In the genomic region with DNA sequence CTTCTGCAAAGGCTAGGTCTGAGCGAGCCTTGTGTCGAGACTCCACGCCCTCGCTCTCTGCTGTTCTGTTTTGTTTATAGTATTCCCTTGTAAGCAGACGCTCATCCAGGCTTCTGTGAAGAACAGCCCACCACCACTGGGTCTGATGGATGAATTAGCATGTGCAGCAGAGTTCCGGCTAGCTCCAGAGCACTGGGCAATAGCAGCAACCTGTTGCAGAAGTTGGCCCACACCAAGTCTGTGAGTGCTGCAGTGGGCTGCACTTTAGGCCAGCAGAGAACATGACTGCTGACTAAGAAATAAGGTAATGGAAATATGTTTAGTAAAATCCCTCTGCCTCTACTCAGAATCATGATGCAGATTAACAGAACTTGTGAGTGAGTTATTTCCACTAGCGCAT, we compare ENCODE assay signal across 21 mouse cellular contexts. TPM values are rescaled to one million over a fixed set of nuclear protein-coding genes. Genes with fewer than 3 reads are reported as not detected.
DNase-seq lines count a peak whose midpoint lies in the region; ATAC-seq lines count a peak whose summit lies in the region.
"Had no signal": no experiment of that assay in that cellular context is flagged by ENCODE, and none has a peak within 500 bp of the region (broad histone marks: within the 10 kb centered on the region; RNA-seq: fewer than 3 reads in every experiment).

No protein-coding gene starts in this region.

- H3K27ac ChIP-seq in neural tube, embryonic 11.5 days (ENCODE audit: low read depth, low read length) = no peak overlapping the region
- no peak overlapping the region for H3K27ac ChIP-seq in neural tube, embryonic 15.5 days (replicated peaks)
- peak overlapping the region; percentile 81 for H3K27ac ChIP-seq in hindbrain, embryonic 10.5 days
- H3K27ac ChIP-seq in midbrain, embryonic 11.5 days (ENCODE audit: low read depth, low read length) = peak overlapping the region; percentile 80
- H3K27ac ChIP-seq: heart, embryonic 13.5 days; left cerebral cortex, adult 2 months had no signal

- no peaks in the 10 kb centered on the region for H3K36me3 ChIP-seq in neural tube, embryonic 11.5 days (ENCODE audit: control insufficient read depth, insufficient read depth, low read length)
- H3K36me3 ChIP-seq in neural tube, embryonic 15.5 days = no peaks in the 10 kb centered on the region
- H3K36me3 ChIP-seq in hindbrain, embryonic 10.5 days = no peaks in the 10 kb centered on the region
- H3K36me3 ChIP-seq in midbrain, embryonic 11.5 days (ENCODE audit: control insufficient read depth, insufficient read depth, low read length) = no peaks in the 10 kb centered on the region
- H3K36me3 ChIP-seq: heart, embryonic 13.5 days had no signal

- H3K27me3 ChIP-seq in neural tube, embryonic 11.5 days (ENCODE audit: control insufficient read depth, insufficient read depth, low read length) = no peaks in the 10 kb centered on the region
- no peaks in the 10 kb centered on the region for H3K27me3 ChIP-seq in neural tube, embryonic 15.5 days (replicated peaks)
- no peaks in the 10 kb centered on the region for H3K27me3 ChIP-seq in hindbrain, embryonic 10.5 days (ENCODE audit: insufficient read depth, poor library complexity, severe bottlenecking)
- no peaks in the 10 kb centered on the region for H3K27me3 ChIP-seq in midbrain, embryonic 11.5 days (ENCODE audit: control insufficient read depth, insufficient read depth, low read length)
- H3K27me3 ChIP-seq: heart, embryonic 13.5 days had no signal

- H3K4me3 ChIP-seq in neural tube, embryonic 11.5 days (ENCODE audit: low read depth, low read length) = no peak overlapping the region
- H3K4me3 ChIP-seq in neural tube, embryonic 15.5 days (replicated peaks) = no peak overlapping the region
- H3K4me3 ChIP-seq in hindbrain, embryonic 10.5 days = no peak overlapping the region
- no peak overlapping the region for H3K4me3 ChIP-seq in midbrain, embryonic 11.5 days (ENCODE audit: low read depth, low read length)
- H3K4me3 ChIP-seq: heart, embryonic 13.5 days; left cerebral cortex, adult 2 months had no signal

- DNase-seq in neural tube, embryonic 11.5 days (ENCODE audit: low spot score) = no peak
- DNase-seq in hindbrain, embryonic 10.5 days (ENCODE audit: low spot score) = no peak
- DNase-seq in midbrain, embryonic 11.5 days (ENCODE audit: low spot score, missing footprints) = peak; percentile 90
- no peak for DNase-seq in gastrocnemius, adult 8-10 months (ENCODE audit: low spot score in 2 of 2)
- no peak for DNase-seq in right cerebral cortex, adult 2 months (ENCODE audit: low spot score in 2 of 2)
- no peak for DNase-seq in kidney, adult 8-10 months
- DNase-seq: cerebellum, adult 18-20 months; heart, postnatal 4 days; kidney, adult 18-20 months; kidney, postnatal 4 days; lung, postnatal 36 days; thymus, postnatal 4 days had no signal

- WGBS in neural tube, embryonic 11.5 days = 65% methylated on average over 7 of the region's 7 CpGs
- 51% methylated on average over 7 of the region's 7 CpGs for WGBS in neural tube, embryonic 15.5 days
- WGBS in hindbrain, embryonic 10.5 days = 63% methylated on average over 7 of the region's 7 CpGs
- 58% methylated on average over 7 of the region's 7 CpGs for WGBS in midbrain, embryonic 11.5 days

- H3K4me2 ChIP-seq in neural tube, embryonic 11.5 days (ENCODE audit: low read depth) = no peak overlapping the region
- H3K4me2 ChIP-seq in neural tube, embryonic 15.5 days = no peak overlapping the region
- no peak overlapping the region for H3K4me2 ChIP-seq in midbrain, embryonic 11.5 days
- H3K4me2 ChIP-seq: heart, embryonic 13.5 days had no signal

- H3K9ac ChIP-seq in neural tube, embryonic 11.5 days (ENCODE audit: low read length) = no peak overlapping the region
- H3K9ac ChIP-seq in neural tube, embryonic 15.5 days (replicated peaks) = no peak overlapping the region
- H3K9ac ChIP-seq in midbrain, embryonic 11.5 days (ENCODE audit: low read length) = no peak overlapping the region; the same call in 1 of the 2 replicates
- H3K9ac ChIP-seq: heart, embryonic 13.5 days had no signal

- H3K9me3 ChIP-seq in neural tube, embryonic 11.5 days (ENCODE audit: control insufficient read depth, low read length) = no peaks in the 10 kb centered on the region
- no peaks in the 10 kb centered on the region for H3K9me3 ChIP-seq in neural tube, embryonic 15.5 days (replicated peaks)
- H3K9me3 ChIP-seq in hindbrain, embryonic 10.5 days = no peaks in the 10 kb centered on the region
- H3K9me3 ChIP-seq in midbrain, embryonic 11.5 days (ENCODE audit: control insufficient read depth, low read length) = no peaks in the 10 kb centered on the region

- no peaks in the 10 kb centered on the region for H3K4me1 ChIP-seq in neural tube, embryonic 11.5 days (ENCODE audit: control insufficient read depth, insufficient read depth, low read length)
- H3K4me1 ChIP-seq in neural tube, embryonic 15.5 days = peaks cover 21% of the 10 kb centered on the region; the same call in 1 of the 2 replicates
- H3K4me1 ChIP-seq in hindbrain, embryonic 10.5 days (replicated peaks) = peaks cover 28% of the 10 kb centered on the region
- H3K4me1 ChIP-seq in midbrain, embryonic 11.5 days (ENCODE audit: control insufficient read depth, insufficient read depth, low read length) = peaks cover 21% of the 10 kb centered on the region
- H3K4me1 ChIP-seq: heart, embryonic 13.5 days had no signal

- ATAC-seq in neural tube, embryonic 11.5 days (ENCODE audit: insufficient read depth, low FRiP score, low TSS enrichment) = 0 out of 2 replicates have a peak, but pooled peaks have one; percentile 11
- no peak for ATAC-seq in neural tube, embryonic 15.5 days (ENCODE audit: low FRiP score)
- peak; percentile 70 for ATAC-seq in midbrain, embryonic 11.5 days (ENCODE audit: low FRiP score)

RNA-seq across cellular contexts. Expression of gene Krtap7-1, which starts 21.7 kb away (rescaled TPM):
- polyA plus RNA-seq in neural tube, embryonic 11.5 days (2014; fragmentation: Nextera tagmentation; extraction: Ambion mirVana) = not detected in 2 replicates
- not detected in 2 replicates for polyA plus RNA-seq in neural tube, embryonic 15.5 days (2015; fragmentation: Nextera tagmentation; extraction: Ambion mirVana)
- not detected in 2 replicates for polyA plus RNA-seq in hindbrain, embryonic 10.5 days (2016; fragmentation: Nextera tagmentation; extraction: Ambion mirVana)
- 0.23 TPM in 1 of 2 replicates, not detected in the other for polyA plus RNA-seq in midbrain, embryonic 11.5 days (2014; fragmentation: Nextera tagmentation; extraction: Ambion mirVana)
- not detected for total RNA-seq in gastrocnemius, adult 8-10 months (2022)
- total RNA-seq: heart, postnatal 4 days; left cerebral cortex, adult 2 months had no signal
- polyA plus RNA-seq: C2C12; cortical plate, adult 2 months; gonadal fat pad, adult 2 months; heart, embryonic 13.5 days; limb, embryonic 14.5 days; liver, embryonic 16.5 days; testis, adult 2 months had no signal

RNA-seq across cellular contexts. Expression of gene Krtap11-1, which starts 41.1 kb away (rescaled TPM):
- not detected in 2 replicates for polyA plus RNA-seq in neural tube, embryonic 11.5 days (2014; fragmentation: Nextera tagmentation; extraction: Ambion mirVana)
- not detected in 2 replicates for polyA plus RNA-seq in neural tube, embryonic 15.5 days (2015; fragmentation: Nextera tagmentation; extraction: Ambion mirVana)
- polyA plus RNA-seq in hindbrain, embryonic 10.5 days (2016; fragmentation: Nextera tagmentation; extraction: Ambion mirVana) = not detected in 2 replicates
- polyA plus RNA-seq in midbrain, embryonic 11.5 days (2014; fragmentation: Nextera tagmentation; extraction: Ambion mirVana) = not detected in 2 replicates
- not detected for total RNA-seq in gastrocnemius, adult 8-10 months (2022)
- total RNA-seq: heart, postnatal 4 days; left cerebral cortex, adult 2 months had no signal
- polyA plus RNA-seq: C2C12; cortical plate, adult 2 months; heart, embryonic 13.5 days; limb, embryonic 14.5 days; liver, embryonic 16.5 days; testis, adult 2 months had no signal

RNA-seq across cellular contexts. Expression of gene Krtap8-1, which starts 42.1 kb away (rescaled TPM):
- not detected in 2 replicates for polyA plus RNA-seq in neural tube, embryonic 11.5 days (2014; fragmentation: Nextera tagmentation; extraction: Ambion mirVana)
- not detected in 2 replicates for polyA plus RNA-seq in neural tube, embryonic 15.5 days (2015; fragmentation: Nextera tagmentation; extraction: Ambion mirVana)
- polyA plus RNA-seq in hindbrain, embryonic 10.5 days (2016; fragmentation: Nextera tagmentation; extraction: Ambion mirVana) = not detected in 2 replicates
- not detected in 2 replicates for polyA plus RNA-seq in midbrain, embryonic 11.5 days (2014; fragmentation: Nextera tagmentation; extraction: Ambion mirVana)
- total RNA-seq in gastrocnemius, adult 8-10 months (2022) = not detected
- total RNA-seq: heart, postnatal 4 days; left cerebral cortex, adult 2 months had no signal
- polyA plus RNA-seq: C2C12; cortical plate, adult 2 months; gonadal fat pad, adult 2 months; heart, embryonic 13.5 days; liver, embryonic 16.5 days; testis, adult 2 months had no signal

Comparison
In these comparisons a context has a peak if more than half of its experiments do, and no peak if none do; other contexts are left out.
1. H3K27ac ChIP-seq: peak in hindbrain, embryonic 10.5 days (single experiment) and midbrain, embryonic 11.5 days (single experiment); none in neural tube, embryonic 11.5 days (single experiment) and neural tube, embryonic 15.5 days (single experiment).